Mouse (Mus musculus) stomach, embryonic 16.5 days (tissue): ENCODE data around the gene Slc43a1. TPM values are rescaled to one million over a fixed set of nuclear protein-coding genes. Genes with fewer than 3 reads are reported as not detected.

Source experiments
- ATAC-seq: fragments of 200-750 bp; cut with Nextera tagmentation; 2 replicates; pipeline ENCODE4 v1.8.0; 2017; ENCODE audit warnings: moderate number of reproducible peaks, moderate TSS enrichment; ENCODE audit not compliant: insufficient read depth, low FRiP score
- H3K27ac ChIP-seq: fragments of 300-500 bp; sonication (generic); 2 replicates; pipeline ENCODE4 v1.5.1; 2014; ENCODE audit warnings: low read length
- H3K27me3 ChIP-seq: fragments of 300-500 bp; sonication (generic); 2 replicates; pipeline ENCODE4 v1.6.1; 2014; ENCODE audit warnings: low read length, control low read depth, mixed read lengths; ENCODE audit not compliant: control insufficient read depth, insufficient read depth
- H3K36me3 ChIP-seq: fragments of 300-500 bp; sonication (generic); 2 replicates; pipeline ENCODE4 v1.6.1; 2014; ENCODE audit warnings: low read length; ENCODE audit not compliant: control insufficient read depth, insufficient read depth
- H3K4me1 ChIP-seq: fragments of 300-500 bp; sonication (generic); 2 replicates; pipeline ENCODE4 v1.6.1; 2014; ENCODE audit warnings: low read length, control low read depth, mixed read lengths; ENCODE audit not compliant: control insufficient read depth, insufficient read depth
- H3K4me2 ChIP-seq: fragments of 300-500 bp; sonication (generic); 2 replicates; pipeline ENCODE4 v1.6.1; 2014; ENCODE audit warnings: low read depth, low read length, mixed read lengths
- H3K4me3 ChIP-seq: fragments of 300-500 bp; sonication (generic); replicated peaks from 2 replicates; pipeline ENCODE4 v1.5.1; 2014; ENCODE audit warnings: mild to moderate bottlenecking, low read length
- H3K9ac ChIP-seq: fragments of 300-500 bp; sonication (generic); 2 replicates; pipeline ENCODE4 v1.6.1; 2014; ENCODE audit warnings: low read length
- H3K9me3 ChIP-seq: fragments of 300-500 bp; sonication (generic); replicated peaks from 2 replicates; pipeline ENCODE4 v1.6.1; 2016; ENCODE audit warnings: low read length, control low read depth; ENCODE audit not compliant: control insufficient read depth
- WGBS: fragments of 180-500 bp; shearing (Covaris S2); extraction: QIAGEN DNeasy Blood & Tissue Kit; methylation state at CpG from one replicate; pipeline ENCODE4 v1.1.7; 2014; 5-methylcytosine and 5-hydroxymethylcytosine counted together
- polyA plus RNA-seq: library from polyadenylated mRNA; unstranded; fragments of >200 nt; fragmentation: Nextera tagmentation; extraction: Ambion mirVana; gene quantifications from 2 replicates; pipeline ENCODE4 v1.2.1, GENCODE M21; 2015

Slc43a1 gene
- polyA plus RNA-seq, 1 experiment from 2014 or later, result 20.8 TPM

- peak; percentile 84; the same call in 1 of the 2 replicates for ATAC-seq
- Histone ChIP-seq H3K4me3 (peak overlapping the region; percentile 13), H3K27me3 (no peaks in the 10 kb centered on the region), H3K9ac (0 out of 2 replicates have a peak overlapping the region, but pooled peaks have one; percentile 44), H3K9me3 (no peaks in the 10 kb centered on the region), H3K4me2 (peak overlapping the region; percentile 38), H3K4me1 (peaks cover 16% of the 10 kb centered on the region), H3K36me3 (no peaks in the 10 kb centered on the region), H3K27ac (peak overlapping the region; percentile 53; the same call in 1 of the 2 replicates)
- 38% methylated on average over 23 of the region's 23 CpGs for WGBS
Measured at GRCm38 (mm10) chr2:84851130-84852040, 12.7 kb downstream of the Slc43a1 start.

GRCm38 (mm10) chr2:84855732-84856131 is 17.1 kb downstream of the Slc43a1 start:
- no peaks in the 10 kb centered on the region for H3K9me3 ChIP-seq
- H3K36me3 ChIP-seq, result 0 out of 2 replicates have a peak, but pooled peaks cover 3% of the 10 kb centered on the region
- 0 out of 2 replicates have a peak, but pooled peaks cover 9% of the 10 kb centered on the region for H3K4me1 ChIP-seq
- no peak overlapping the region for H3K4me2 ChIP-seq
- no peak overlapping the region for H3K9ac ChIP-seq
- WGBS, result 69% methylated on average over 2 of the region's 2 CpGs
- ATAC-seq, result peak; percentile 46; the same call in 1 of the 2 replicates
- H3K4me3 ChIP-seq, result no peak overlapping the region
- H3K27ac ChIP-seq, result no peak overlapping the region
- no peaks in the 10 kb centered on the region for H3K27me3 ChIP-seq

- no peak for ATAC-seq
- 0 out of 2 replicates have a peak, but pooled peaks cover 3% of the 10 kb centered on the region for H3K36me3 ChIP-seq
- H3K27ac ChIP-seq, result no peak overlapping the region
- H3K9ac ChIP-seq, result no peak overlapping the region
- WGBS, result 94% methylated on average over 1 of the region's 1 CpGs
- H3K4me3 ChIP-seq, result no peak overlapping the region
- H3K4me1 ChIP-seq, result no peaks in the 10 kb centered on the region
- no peak overlapping the region for H3K4me2 ChIP-seq
- no peaks in the 10 kb centered on the region for H3K9me3 ChIP-seq
- no peaks in the 10 kb centered on the region for H3K27me3 ChIP-seq
Measured at GRCm38 (mm10) chr2:84858551-84858950, 19.9 kb downstream of the Slc43a1 start.

GRCm38 (mm10) chr2:84859991-84860780 is 21.5 kb downstream of the Slc43a1 start:
- no peak overlapping the region for H3K4me3 ChIP-seq
- 0 out of 2 replicates have a peak, but pooled peaks cover 3% of the 10 kb centered on the region for H3K36me3 ChIP-seq
- H3K4me2 ChIP-seq, result no peak overlapping the region
- no peaks in the 10 kb centered on the region for H3K9me3 ChIP-seq
- no peak overlapping the region for H3K27ac ChIP-seq
- no peaks in the 10 kb centered on the region for H3K4me1 ChIP-seq
- WGBS, result 84% methylated on average over 7 of the region's 7 CpGs
- no peak overlapping the region for H3K9ac ChIP-seq
- H3K27me3 ChIP-seq, result no peaks in the 10 kb centered on the region
- ATAC-seq, result no peak

GRCm38 (mm10) chr2:84861430-84861829 is 22.8 kb downstream of the Slc43a1 start:
- no peak overlapping the region for H3K4me3 ChIP-seq
- H3K27ac ChIP-seq, result no peak overlapping the region
- no peak for ATAC-seq
- H3K9ac ChIP-seq, result no peak overlapping the region
- H3K9me3 ChIP-seq, result no peaks in the 10 kb centered on the region
- 94% methylated on average over 3 of the region's 3 CpGs for WGBS
- H3K4me1 ChIP-seq, result no peaks in the 10 kb centered on the region; the same call in 1 of the 2 replicates
- no peak overlapping the region for H3K4me2 ChIP-seq
- peaks cover 3% of the 10 kb centered on the region; the same call in 1 of the 2 replicates for H3K27me3 ChIP-seq
- H3K36me3 ChIP-seq, result 0 out of 2 replicates have a peak, but pooled peaks cover 3% of the 10 kb centered on the region

GRCm38 (mm10) chr2:84862231-84862630 is 23.6 kb downstream of the Slc43a1 start:
- WGBS, result 78% methylated on average over 3 of the region's 3 CpGs

GRCm38 (mm10) chr2:84865616-84866571 is 27.2 kb downstream of the Slc43a1 start:
- H3K27me3 ChIP-seq, result peaks cover 32% of the 10 kb centered on the region
- no peaks in the 10 kb centered on the region for H3K36me3 ChIP-seq
- no peak overlapping the region for H3K27ac ChIP-seq
- peak; percentile 61; the same call in 1 of the 2 replicates for ATAC-seq
- no peaks in the 10 kb centered on the region; the same call in 1 of the 2 replicates for H3K4me1 ChIP-seq
- H3K4me2 ChIP-seq, result peak overlapping the region; percentile 65
- 1% methylated on average over 47 of the region's 47 CpGs for WGBS
- no peaks in the 10 kb centered on the region; the same call in 1 of the 2 replicates for H3K9me3 ChIP-seq
- H3K9ac ChIP-seq, result peak overlapping the region; percentile 58
- peak overlapping the region; percentile 41 for H3K4me3 ChIP-seq

More at GRCm38 (mm10) chr2:84862231-84862630, 23.6 kb downstream of the Slc43a1 start:
- Histone ChIP-seq H3K27me3 (peaks cover 11% of the 10 kb centered on the region), H3K4me3 (no peak overlapping the region), H3K9me3 (no peaks in the 10 kb centered on the region), H3K9ac (no peak overlapping the region), H3K4me1 (no peaks in the 10 kb centered on the region; the same call in 1 of the 2 replicates), H3K27ac (no peak overlapping the region), H3K4me2 (no peak overlapping the region), H3K36me3 (0 out of 2 replicates have a peak, but pooled peaks cover 2% of the 10 kb centered on the region)
- ATAC-seq, result no peak

GRCm38 (mm10) chr2:84868521-84868943 is 29.9 kb downstream of the Slc43a1 start:
- Histone ChIP-seq H3K4me1 (peaks cover 12% of the 10 kb centered on the region; the same call in 1 of the 2 replicates), H3K27ac (no peak overlapping the region), H3K36me3 (no peaks in the 10 kb centered on the region), H3K4me2 (no peak overlapping the region), H3K27me3 (peaks cover 57% of the 10 kb centered on the region), H3K4me3 (no peak overlapping the region), H3K9ac (no peak overlapping the region), H3K9me3 (no peaks in the 10 kb centered on the region; the same call in 1 of the 2 replicates)
- ATAC-seq, result no peak
- 9% methylated on average over 5 of the region's 5 CpGs for WGBS
